Mouse (Mus musculus): Measurements from ENCODE around the gene 1700010B08Rik.

DNA sequence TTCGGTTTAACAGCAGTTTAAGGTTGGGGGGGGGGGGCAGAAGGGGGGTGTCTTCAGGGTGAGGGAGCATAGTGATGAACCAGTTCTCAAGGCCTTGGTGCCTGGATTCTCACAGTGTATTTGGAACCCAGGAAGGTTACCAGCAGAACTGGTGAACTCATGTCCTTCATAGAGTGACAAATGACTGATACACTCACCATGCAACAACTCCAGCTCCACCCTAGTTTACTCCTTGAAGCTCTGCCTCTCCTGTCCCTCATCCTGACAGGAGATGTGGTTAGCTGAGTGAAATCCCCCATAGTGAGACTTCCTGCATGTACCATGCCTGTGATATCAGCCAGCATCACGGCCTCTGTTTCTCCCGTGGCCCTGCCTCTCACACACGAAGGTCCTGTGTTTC lies 6.0 kb upstream of the 1700010B08Rik start:
- TF ChIP-seq CTCF (IDR thresholded peaks at IDR 0.05; ENCODE audit: low read depth) (no peak), EP300 (IDR thresholded peaks at IDR 0.05; ENCODE audit: low read depth) (no peak)
